Comparison of ENCODE assay signal across 10 mouse cellular contexts in genomic region chr14:93888346-93888745, GRCm38 (mm10). TPM values are rescaled to one million over a fixed set of nuclear protein-coding genes. Genes with fewer than 3 reads are reported as not detected.
DNase-seq lines count a peak whose midpoint lies in the region; ATAC-seq and TF ChIP-seq lines count a peak whose summit lies in the region.
"Had no signal": no experiment of that assay in that cellular context is flagged by ENCODE, and none has a peak within 500 bp of the region (broad histone marks: within the 10 kb centered on the region; RNA-seq: fewer than 3 reads in every experiment).

No protein-coding gene starts in this region.

- TF ChIP-seq POLR2A in embryonic fibroblast, embryonic 13.5 days (IDR thresholded peaks at IDR 0.05; ENCODE audit: low read depth, low read length) = no peak

- H3K4me1 ChIP-seq in embryonic fibroblast, embryonic 13.5 days (ENCODE audit: control insufficient read depth, insufficient read depth, low read length) = no peaks in the 10 kb centered on the region
- peaks cover 7% of the 10 kb centered on the region for H3K4me1 ChIP-seq in hindbrain, embryonic 16.5 days (ENCODE audit: control insufficient read depth, insufficient read depth, low read depth, low read length)
- no peaks in the 10 kb centered on the region for H3K4me1 ChIP-seq in stomach, embryonic 14.5 days (ENCODE audit: control insufficient read depth, insufficient read depth, low read length)
- no peaks in the 10 kb centered on the region for H3K4me1 ChIP-seq in heart, embryonic 11.5 days (ENCODE audit: control insufficient read depth, insufficient read depth, low read length)

- H3K27me3 ChIP-seq in hindbrain, embryonic 16.5 days (replicated peaks; ENCODE audit: control insufficient read depth, insufficient read depth, low read length) = no peaks in the 10 kb centered on the region
- H3K27me3 ChIP-seq in stomach, embryonic 14.5 days (ENCODE audit: control insufficient read depth, insufficient read depth, low read length) = no peaks in the 10 kb centered on the region
- H3K27me3 ChIP-seq in heart, embryonic 11.5 days (ENCODE audit: control insufficient read depth, insufficient read depth, low read length) = no peaks in the 10 kb centered on the region

- peak overlapping the region; percentile 72 for H3K9ac ChIP-seq in hindbrain, embryonic 16.5 days (ENCODE audit: low read depth, low read length)
- H3K9ac ChIP-seq in stomach, embryonic 14.5 days (replicated peaks; ENCODE audit: low read depth, low read length) = no peak overlapping the region
- H3K9ac ChIP-seq in heart, embryonic 11.5 days (ENCODE audit: low read depth, low read length) = no peak overlapping the region

- H3K9me3 ChIP-seq in hindbrain, embryonic 16.5 days (ENCODE audit: control insufficient read depth, low read length) = no peaks in the 10 kb centered on the region
- H3K9me3 ChIP-seq in stomach, embryonic 14.5 days (ENCODE audit: control insufficient read depth, low read depth, low read length) = no peaks in the 10 kb centered on the region
- H3K9me3 ChIP-seq in heart, embryonic 11.5 days (replicated peaks; ENCODE audit: control insufficient read depth, low read length) = no peaks in the 10 kb centered on the region

- DNase-seq in layer of hippocampus, postnatal 36 days = peak; percentile 13 to 35
- DNase-seq in layer of hippocampus, postnatal 25 days (ENCODE audit: extremely low spot score in 1 of 2, low spot score in 1 of 2) = no peak
- DNase-seq in frontal cortex, postnatal 10 days (ENCODE audit: low spot score in 2 of 2) = no peak
- DNase-seq: kidney, adult 8-10 months; lung, postnatal 14 days had no signal

- H3K36me3 ChIP-seq in hindbrain, embryonic 16.5 days (ENCODE audit: control insufficient read depth, insufficient read depth, low read length) = peaks cover 5% of the 10 kb centered on the region; the same call in 1 of the 2 replicates
- H3K36me3 ChIP-seq in stomach, embryonic 14.5 days (ENCODE audit: control insufficient read depth, insufficient read depth, low read length) = no peaks in the 10 kb centered on the region
- H3K36me3 ChIP-seq in heart, embryonic 11.5 days (ENCODE audit: control insufficient read depth, insufficient read depth, low read length) = no peaks in the 10 kb centered on the region

- ATAC-seq in hindbrain, embryonic 16.5 days = no peak
- no peak for ATAC-seq in stomach, embryonic 14.5 days (ENCODE audit: insufficient number of reproducible peaks, insufficient read depth, low FRiP score, low read depth)
- no peak for ATAC-seq in heart, embryonic 11.5 days (replicated peaks; ENCODE audit: insufficient number of reproducible peaks, low FRiP score, low TSS enrichment)

- TF ChIP-seq CTCF in embryonic fibroblast, embryonic 13.5 days (IDR thresholded peaks at IDR 0.05; ENCODE audit: borderline replicate concordance, insufficient read depth, low read length) = no peak

- H3K27ac ChIP-seq in embryonic fibroblast, embryonic 13.5 days (ENCODE audit: insufficient read depth, low read length) = no peak overlapping the region
- no peak overlapping the region for H3K27ac ChIP-seq in hindbrain, embryonic 16.5 days (ENCODE audit: low read depth, low read length)
- H3K27ac ChIP-seq in stomach, embryonic 14.5 days (ENCODE audit: low read length) = no peak overlapping the region
- H3K27ac ChIP-seq in heart, embryonic 11.5 days (ENCODE audit: low read depth, low read length) = no peak overlapping the region

- peak overlapping the region; percentile 73 for H3K4me3 ChIP-seq in embryonic fibroblast, embryonic 13.5 days (ENCODE audit: insufficient read depth, low read length)
- peak overlapping the region; percentile 58 for H3K4me3 ChIP-seq in hindbrain, embryonic 16.5 days (ENCODE audit: low read length)
- peak overlapping the region; percentile 55; the same call in 1 of the 2 replicates for H3K4me3 ChIP-seq in stomach, embryonic 14.5 days (ENCODE audit: low read depth, low read length)
- no peak overlapping the region for H3K4me3 ChIP-seq in heart, embryonic 11.5 days (ENCODE audit: low read depth, low read length)

- H3K4me2 ChIP-seq in hindbrain, embryonic 16.5 days (ENCODE audit: low read length) = peak overlapping the region; percentile 72
- H3K4me2 ChIP-seq in stomach, embryonic 14.5 days (replicated peaks; ENCODE audit: low read depth, low read length) = peak overlapping the region; percentile 72
- no peak overlapping the region for H3K4me2 ChIP-seq in heart, embryonic 11.5 days

- WGBS in hindbrain, embryonic 16.5 days = 55% methylated on average over 5 of the region's 5 CpGs
- WGBS in stomach, embryonic 14.5 days = 80% methylated on average over 5 of the region's 5 CpGs
- 75% methylated on average over 5 of the region's 5 CpGs for WGBS in heart, embryonic 11.5 days (ENCODE audit: insufficient replicate concordance)

RNA-seq across cellular contexts. Expression of gene Pcdh9, which starts 2.1 kb away (rescaled TPM):
- total RNA-seq in layer of hippocampus, postnatal 36 days (2021) = 100 to 1,000 TPM; 158 to 180 TPM
- 100 to 1,000 TPM; 156 to 203 TPM for total RNA-seq in layer of hippocampus, postnatal 25 days (2021)
- polyA plus RNA-seq in embryonic fibroblast, embryonic 13.5 days (2011; ENCODE audit: insufficient read length, low read depth, missing spikeins) = 27.5 and 29.6 TPM in 2 replicates
- 216 and 232 TPM in 2 replicates for polyA plus RNA-seq in hindbrain, embryonic 16.5 days (2015; fragmentation: Nextera tagmentation; extraction: Ambion mirVana)
- polyA plus RNA-seq in stomach, embryonic 14.5 days (2014; fragmentation: Nextera tagmentation; extraction: Ambion mirVana) = 25.3 and 31.9 TPM in 2 replicates
- 5.6 and 6.2 TPM in 2 replicates for polyA plus RNA-seq in heart, embryonic 11.5 days (2014; fragmentation: Nextera tagmentation; extraction: Ambion mirVana)
- total RNA-seq: MEL had no signal

Comparison
In these comparisons a context has a peak if more than half of its experiments do, and no peak if none do; other contexts are left out.
1. DNase-seq: peak in layer of hippocampus, postnatal 36 days (2 of 2); none in layer of hippocampus, postnatal 25 days (0 of 2) and frontal cortex, postnatal 10 days (0 of 2).